Mouse (Mus musculus): ENCODE measurements around the gene Ppa2. TPM values are rescaled to one million over a fixed set of nuclear protein-coding genes. Genes with fewer than 3 reads are reported as not detected.

Gene Ppa2
- total and polyA plus RNA-seq, 3 experiments = 33.6 to 36.3 TPM; not detected in 1

DNA sequence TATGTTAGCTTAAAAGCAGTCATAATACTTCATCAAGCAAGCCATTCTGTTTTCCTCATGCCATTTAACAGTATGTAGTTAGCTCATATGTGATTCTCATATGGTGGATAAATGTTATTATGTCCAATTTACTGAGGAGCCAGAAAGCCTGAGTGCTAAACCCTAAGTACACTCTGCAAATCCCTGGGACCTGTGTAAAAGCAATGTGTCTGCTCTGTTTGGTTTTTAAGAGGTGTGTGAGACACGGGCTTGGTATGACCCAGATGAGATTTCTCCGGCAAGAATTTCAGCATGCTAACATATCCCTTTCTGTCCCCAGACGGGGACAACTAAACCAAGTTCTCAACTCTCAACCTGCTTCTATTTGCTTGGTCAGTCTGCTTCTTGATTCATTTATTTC is 5.6 kb upstream of the Ppa2 start:
- Histone ChIP-seq H3K27me3 (ENCODE audit: control insufficient read depth in 1 of 2, insufficient read depth in 2 of 2, low read length in 2 of 2) (no peaks in the 10 kb centered on the region), H3K9ac (ENCODE audit: control insufficient read depth, low read depth, low read length, poor library complexity, severe bottlenecking) (no peak overlapping the region), H3K4me1 (ENCODE audit: control insufficient read depth in 1 of 2, insufficient read depth in 2 of 2, low read length in 2 of 2) (peaks cover 0 to under 1% of the 10 kb centered on the region in 2 experiments; a peak in 1 of 4 replicates), H3K9me3 (replicated peaks; ENCODE audit: insufficient read depth, low read length) (no peaks in the 10 kb centered on the region), H3K79me2 (ENCODE audit: control insufficient read depth, insufficient read depth, low read length, poor library complexity) (no peaks in the 10 kb centered on the region), H3K4me3 (ENCODE audit: control insufficient read depth in 1 of 2, insufficient read depth in 1 of 2, low read depth in 2 of 2, low read length in 2 of 2) (no peak overlapping the region), H3K27ac (ENCODE audit: control insufficient read depth, low read depth, low read length) (no peak overlapping the region), H3K36me3 (ENCODE audit: control insufficient read depth in 1 of 2, insufficient read depth in 2 of 2, low read length in 2 of 2) (no peaks in the 10 kb centered on the region)
- TF ChIP-seq E2F4 (IDR thresholded peaks at IDR 0.05; ENCODE audit: borderline replicate concordance, low read depth, low read length) (no peak), NRF1 (IDR thresholded peaks at IDR 0.05; ENCODE audit: insufficient read depth, low read depth, low read length, poor library complexity, severe bottlenecking) (no peak), MAFK (IDR thresholded peaks at IDR 0.05; ENCODE audit: borderline replicate concordance, low read depth, low read length) (no peak), SMC3 (IDR thresholded peaks at IDR 0.05; ENCODE audit: low read depth, low read length) (no peak), MYC (IDR thresholded peaks at IDR 0.05; ENCODE audit: low read depth, low read length) (no peak), MAZ (IDR thresholded peaks at IDR 0.05; ENCODE audit: low read depth, low read length) (no peak), TBP (IDR thresholded peaks at IDR 0.05; ENCODE audit: low read depth, low read length) (no peak), EP300 (IDR thresholded peaks at IDR 0.05; ENCODE audit: low read depth in 1 of 2, low read length in 2 of 2) (no peak), USF1 (IDR thresholded peaks at IDR 0.05; ENCODE audit: low read depth, low read length) (no peak), ZC3H11A (IDR thresholded peaks at IDR 0.05; ENCODE audit: low read depth, low read length) (no peak), RAD21 (IDR thresholded peaks at IDR 0.05; ENCODE audit: low read depth, low read length) (no peak), ZKSCAN1 (IDR thresholded peaks at IDR 0.05; ENCODE audit: low read depth, low read length) (no peak), TCF12 (IDR thresholded peaks at IDR 0.05; ENCODE audit: low read depth, low read length) (no peak), ELF1 (IDR thresholded peaks at IDR 0.05; ENCODE audit: low read depth, low read length) (no peak), POLR2A (IDR thresholded peaks at IDR 0.05; ENCODE audit: control insufficient read depth in 1 of 2, insufficient read depth in 1 of 2, low read depth in 1 of 2, low read length in 2 of 2, poor library complexity in 1 of 2) (no peak), ETS1 (IDR thresholded peaks at IDR 0.05; ENCODE audit: low read depth, low read length) (no peak), UBTF (IDR thresholded peaks at IDR 0.05; ENCODE audit: borderline replicate concordance, insufficient read depth, low read depth, low read length) (no peak), BHLHE40 (IDR thresholded peaks at IDR 0.05; ENCODE audit: borderline replicate concordance, low read depth, low read length) (no peak), ZNF384 (IDR thresholded peaks at IDR 0.05; ENCODE audit: low read depth, low read length) (no peak), POLR2AphosphoS2 (IDR thresholded peaks at IDR 0.05; ENCODE audit: low read length) (no peak)
- no peak for DNase-seq (ENCODE audit: low read depth, low spot score)

- H3K36me3 ChIP-seq (ENCODE audit: control insufficient read depth in 1 of 2, insufficient read depth in 2 of 2, low read length in 2 of 2) = peaks cover 0 to 11% of the 10 kb centered on the region in 2 experiments; a peak in 2 of 4 replicates
- H3K27ac ChIP-seq (ENCODE audit: control insufficient read depth, low read depth, low read length) = no peak overlapping the region
- H3K79me2 ChIP-seq (ENCODE audit: control insufficient read depth, insufficient read depth, low read length, poor library complexity) = peaks cover 8% of the 10 kb centered on the region
- no peak overlapping the region for H3K4me3 ChIP-seq (ENCODE audit: control insufficient read depth in 1 of 2, insufficient read depth in 1 of 2, low read depth in 2 of 2, low read length in 2 of 2)
- H3K4me1 ChIP-seq (ENCODE audit: control insufficient read depth in 1 of 2, insufficient read depth in 2 of 2, low read length in 2 of 2) = peaks cover 0 to 18% of the 10 kb centered on the region in 2 experiments; a peak in 2 of 4 replicates
- peak; percentile 55 for DNase-seq (ENCODE audit: low read depth, low spot score)
- H3K9ac ChIP-seq (ENCODE audit: control insufficient read depth, low read depth, low read length, poor library complexity, severe bottlenecking) = no peak overlapping the region
- H3K9me3 ChIP-seq (replicated peaks; ENCODE audit: insufficient read depth, low read length) = no peaks in the 10 kb centered on the region
- no peaks in the 10 kb centered on the region for H3K27me3 ChIP-seq (ENCODE audit: control insufficient read depth in 1 of 2, insufficient read depth in 2 of 2, low read length in 2 of 2)
- TF ChIP-seq JUND (IDR thresholded peaks at IDR 0.05; ENCODE audit: low read depth, low read length) (no peak), GABPA (IDR thresholded peaks at IDR 0.05; ENCODE audit: low read depth, low read length) (no peak), ZC3H11A (IDR thresholded peaks at IDR 0.05; ENCODE audit: low read depth, low read length) (no peak), EP300 (IDR thresholded peaks at IDR 0.05; ENCODE audit: low read depth in 1 of 2, low read length in 2 of 2) (no peak), BHLHE40 (IDR thresholded peaks at IDR 0.05; ENCODE audit: borderline replicate concordance, low read depth, low read length) (no peak), POLR2A (IDR thresholded peaks at IDR 0.05; ENCODE audit: control insufficient read depth in 1 of 2, insufficient read depth in 1 of 2, low read depth in 1 of 2, low read length in 2 of 2, poor library complexity in 1 of 2) (no peak), ETS1 (IDR thresholded peaks at IDR 0.05; ENCODE audit: low read depth, low read length) (no peak), HCFC1 (IDR thresholded peaks at IDR 0.05; ENCODE audit: low read depth, low read length) (no peak), SIN3A (IDR thresholded peaks at IDR 0.05; ENCODE audit: low read length) (no peak), POLR2AphosphoS5 (IDR thresholded peaks at IDR 0.05; ENCODE audit: borderline replicate concordance, low read depth, low read length) (no peak), UBTF (IDR thresholded peaks at IDR 0.05; ENCODE audit: borderline replicate concordance, insufficient read depth, low read depth, low read length) (no peak), MYC (IDR thresholded peaks at IDR 0.05; ENCODE audit: low read depth, low read length) (no peak), USF2 (IDR thresholded peaks at IDR 0.05; ENCODE audit: borderline replicate concordance in 1 of 2, insufficient read depth in 1 of 2, low read depth in 1 of 2, low read length in 2 of 2) (no peak), RCOR1 (IDR thresholded peaks at IDR 0.05; ENCODE audit: low read depth, low read length) (no peak), CHD2 (IDR thresholded peaks at IDR 0.05; ENCODE audit: low read length) (no peak), SMC3 (IDR thresholded peaks at IDR 0.05; ENCODE audit: low read depth, low read length) (no peak), ZMIZ1 (IDR thresholded peaks at IDR 0.05; ENCODE audit: low read depth, low read length) (no peak), CHD1 (IDR thresholded peaks at IDR 0.05; ENCODE audit: low read depth, low read length) (no peak)
These were observed 1.5 kb upstream of the Ppa2 start for GRCm38 (mm10) chr3:133308361-133308760.

All from MEL (cell line).